Mouse (Mus musculus) thymus, adult 18-20 months (tissue): Measurements from ENCODE around the gene St6gal1.

Source experiments
- DNase-seq, 2 experiments: peaks; one replicate each; pipeline ENCODE4 v3.0.0; 2022; ENCODE audit warnings: mixed read lengths in 2 of 2

Gene St6gal1

GRCm38 (mm10) chr16:23253620-23254019 lies 29.1 kb downstream of the St6gal1 start:
- DNase-seq: no peak

- no peak for DNase-seq
Observed at GRCm38 (mm10) chr16:23254062-23254461, 29.5 kb downstream of the St6gal1 start.

- no peak for DNase-seq
Observed at GRCm38 (mm10) chr16:23256638-23257037, 32.1 kb downstream of the St6gal1 start.

GRCm38 (mm10) chr16:23258429-23258822 lies 33.9 kb downstream of the St6gal1 start:
- DNase-seq: no peak

- no peak for DNase-seq
Observed at GRCm38 (mm10) chr16:23258823-23259457, 34.4 kb downstream of the St6gal1 start.

GRCm38 (mm10) chr16:23259580-23259979 lies 35.0 kb downstream of the St6gal1 start:
- no peak for DNase-seq

- no peak for DNase-seq
Observed at GRCm38 (mm10) chr16:23262131-23262768, 37.7 kb downstream of the St6gal1 start.

- no peak for DNase-seq
Observed at GRCm38 (mm10) chr16:23262846-23263245, 38.3 kb downstream of the St6gal1 start.

GRCm38 (mm10) chr16:23264999-23265398 lies 40.5 kb downstream of the St6gal1 start:
- DNase-seq: no peak

- DNase-seq: no peak
Observed at GRCm38 (mm10) chr16:23265481-23265880, 40.9 kb downstream of the St6gal1 start.

- no peak for DNase-seq
Observed at GRCm38 (mm10) chr16:23266293-23266692, 41.8 kb downstream of the St6gal1 start.

- DNase-seq: no peak
Observed at GRCm38 (mm10) chr16:23266896-23267295, 42.4 kb downstream of the St6gal1 start.

- DNase-seq: no peak
Observed at GRCm38 (mm10) chr16:23268231-23268630, 43.7 kb downstream of the St6gal1 start.

GRCm38 (mm10) chr16:23269056-23269983 lies 44.8 kb downstream of the St6gal1 start:
- DNase-seq: no peak

GRCm38 (mm10) chr16:23269984-23270912 lies 45.7 kb downstream of the St6gal1 start:
- no peak for DNase-seq

- no peak for DNase-seq
Observed at GRCm38 (mm10) chr16:23270913-23271253, 46.3 kb downstream of the St6gal1 start.

GRCm38 (mm10) chr16:23271746-23272520 lies 47.4 kb downstream of the St6gal1 start:
- DNase-seq: no peak

- DNase-seq: no peak
Observed at GRCm38 (mm10) chr16:23272521-23273230, 48.1 kb downstream of the St6gal1 start.

GRCm38 (mm10) chr16:23274005-23274404 lies 49.5 kb downstream of the St6gal1 start:
- DNase-seq: no peak

GRCm38 (mm10) chr16:23274606-23275310 lies 50.2 kb downstream of the St6gal1 start:
- DNase-seq: no peak
